Mouse (Mus musculus) left cerebral cortex, postnatal 36 days (tissue): ENCODE results near the gene Tpcn2. TPM values are rescaled to one million over a fixed set of nuclear protein-coding genes. Genes with fewer than 3 reads are reported as not detected.

Experiments
- DNase-seq, 2 experiments: peaks; one replicate each; pipeline ENCODE4 v3.0.0; 2021 to 2022; ENCODE audit warnings: low spot score in 2 of 2, mixed read lengths in 1 of 2
- intact Hi-C: fragments of 180-260 bp; cut with DNase I; formaldehyde crosslinking; loops from one replicate; pipeline ENCODE4 v1.15.1; 2025
- total RNA-seq, 2 experiments: library from RNA; stranded (reverse); gene quantifications; 2 replicates each; pipeline ENCODE4 v1.2.3; 2021

Gene Tpcn2
- total RNA-seq, 2 experiments from 2014 or later = 3.4 to 6.4 TPM

GRCm38 (mm10) chr7:145252715-145253476, 30.9 kb downstream of the Tpcn2 start:
- intact Hi-C loops = no loop called here
- peak; percentile 59 to 74 for DNase-seq

GRCm38 (mm10) chr7:145250225-145250624, 33.6 kb downstream of the Tpcn2 start:
- DNase-seq = no peak
- intact Hi-C loops = no loop called here

GRCm38 (mm10) chr7:145248911-145249310, 34.9 kb downstream of the Tpcn2 start:
- no peak for DNase-seq
- intact Hi-C loops = no loop called here

- intact Hi-C loops = loop anchor here (1.0 kb wide), 1 partner anchor 306 kb away; no protein-coding TSS in a partner anchor
- peak; percentile 69 to 71 for DNase-seq
Observed at GRCm38 (mm10) chr7:145242851-145243712, 40.7 kb downstream of the Tpcn2 start.

GRCm38 (mm10) chr7:145242028-145242427, 41.8 kb downstream of the Tpcn2 start:
- intact Hi-C loops = no loop called here

GRCm38 (mm10) chr7:145240929-145241328, 42.9 kb downstream of the Tpcn2 start:
- no peak for DNase-seq
- intact Hi-C loops = no loop called here

More at GRCm38 (mm10) chr7:145242028-145242427, 41.8 kb downstream of the Tpcn2 start:
- no peak for DNase-seq

- intact Hi-C loops = no loop called here
- no peak for DNase-seq
Observed at GRCm38 (mm10) chr7:145239736-145240505, 43.9 kb downstream of the Tpcn2 start.

- DNase-seq = no peak
- intact Hi-C loops = no loop called here
Observed at GRCm38 (mm10) chr7:145239145-145239544, 44.7 kb downstream of the Tpcn2 start.

- intact Hi-C loops = no loop called here
Observed at GRCm38 (mm10) chr7:145234841-145235790, 48.7 kb downstream of the Tpcn2 start.

GRCm38 (mm10) chr7:145231659-145232058, 52.2 kb downstream of the Tpcn2 start:
- intact Hi-C loops = no loop called here
- no peak for DNase-seq

More at GRCm38 (mm10) chr7:145234841-145235790, 48.7 kb downstream of the Tpcn2 start:
- no peak for DNase-seq

GRCm38 (mm10) chr7:145226641-145227040, 57.2 kb downstream of the Tpcn2 start:
- intact Hi-C loops = no loop called here
- no peak for DNase-seq

- DNase-seq = no peak
- intact Hi-C loops = no loop called here
Observed at GRCm38 (mm10) chr7:145225626-145226025, 58.2 kb downstream of the Tpcn2 start.

GRCm38 (mm10) chr7:145221841-145222689, 61.7 kb downstream of the Tpcn2 start:
- DNase-seq = peak; percentile 53 to 69
- intact Hi-C loops = no loop called here

- intact Hi-C loops = no loop called here
- no peak for DNase-seq
Observed at GRCm38 (mm10) chr7:145221346-145221745, 62.5 kb downstream of the Tpcn2 start.

GRCm38 (mm10) chr7:145219420-145219831, 64.4 kb downstream of the Tpcn2 start:
- no peak for DNase-seq
- intact Hi-C loops = no loop called here

GRCm38 (mm10) chr7:145216591-145216990, 67.2 kb downstream of the Tpcn2 start:
- intact Hi-C loops = no loop called here

GRCm38 (mm10) chr7:145215476-145215875, 68.3 kb downstream of the Tpcn2 start:
- DNase-seq = no peak
- intact Hi-C loops = no loop called here

More at GRCm38 (mm10) chr7:145216591-145216990, 67.2 kb downstream of the Tpcn2 start:
- DNase-seq = no peak
